Mouse (Mus musculus): ENCODE measurements around the gene Lrrc7.

GRCm38 (mm10) chr3:158479677-158480076 is 82.3 kb downstream of the Lrrc7 start:
- TF ChIP-seq CHD2 (IDR thresholded peaks at IDR 0.05; ENCODE audit: low read depth, low read length) (no peak), HCFC1 (IDR thresholded peaks at IDR 0.05; ENCODE audit: borderline replicate concordance, insufficient read depth, low read length) (no peak), ZC3H11A (IDR thresholded peaks at IDR 0.05; ENCODE audit: borderline replicate concordance, low read depth, low read length) (no peak), MAFK (IDR thresholded peaks at IDR 0.05; ENCODE audit: insufficient read depth, low read depth, low read length) (no peak), ZNF384 (IDR thresholded peaks at IDR 0.05; ENCODE audit: low read depth, low read length) (no peak)
